Mouse (Mus musculus) adrenal gland, postnatal 36 days (tissue): ENCODE measurements around the gene Gm6993. TPM values are rescaled to one million over a fixed set of nuclear protein-coding genes. Genes with fewer than 3 reads are reported as not detected.

ENCODE experiments used
- DNase-seq, 2 experiments: peaks; one replicate each; pipeline ENCODE4 v3.0.0; 2021; ENCODE audit warnings: mixed read lengths in 1 of 2
- total RNA-seq, 2 experiments: library from RNA; stranded (reverse); gene quantifications; 2 replicates each; pipeline ENCODE4 v1.2.3; 2021

Gm6993 gene
- total RNA-seq, 2 experiments from 2014 or later = not detected

GRCm38 (mm10) chr12:31271361-31272011 is 30.9 kb downstream of the Gm6993 start:
- peak; percentile 61 to 75 for DNase-seq

- DNase-seq = no peak
These were observed 31.6 kb downstream of the Gm6993 start for GRCm38 (mm10) chr12:31272012-31272735.

DNA sequence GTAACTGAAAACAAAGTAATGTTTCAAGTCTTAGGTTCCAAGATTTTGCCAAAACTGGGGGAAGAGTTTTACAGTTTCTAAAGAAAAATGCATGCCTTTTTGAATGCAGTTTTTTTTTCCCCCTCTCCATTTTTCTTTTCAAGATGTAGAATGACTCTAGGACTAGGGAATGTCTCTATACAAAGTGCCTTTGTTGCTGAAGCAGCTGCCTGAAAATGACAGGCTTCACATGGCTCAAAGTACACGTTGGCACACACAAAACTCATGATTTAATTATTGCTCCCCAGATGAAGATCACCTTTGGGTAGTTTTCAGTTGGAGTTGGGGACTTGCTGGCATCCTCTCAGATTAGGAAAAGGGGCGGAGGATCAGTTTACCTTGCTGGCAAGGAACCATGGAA is 32.3 kb downstream of the Gm6993 start:
- no peak for DNase-seq

DNA sequence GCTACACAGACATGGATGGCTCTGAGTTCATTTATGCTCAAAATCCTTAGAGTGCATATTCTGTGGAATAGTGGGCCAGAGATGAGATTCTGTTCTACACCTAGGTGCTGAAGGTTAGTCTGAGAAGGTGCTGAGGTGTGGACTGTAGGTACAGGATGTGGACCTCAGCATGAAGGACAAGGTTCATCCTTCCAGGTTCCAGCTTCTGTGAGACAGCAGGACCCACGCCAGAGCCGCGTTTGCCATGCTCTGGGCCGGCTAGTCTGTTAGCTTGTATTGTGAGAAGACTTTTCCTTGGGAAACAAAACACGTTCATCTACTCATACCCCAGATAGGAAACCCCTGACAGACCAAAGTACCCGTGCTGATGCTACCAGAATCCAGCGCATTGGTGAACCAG is 33.1 kb downstream of the Gm6993 start:
- DNase-seq = no peak

- no peak for DNase-seq
These were observed 34.8 kb downstream of the Gm6993 start for GRCm38 (mm10) chr12:31275411-31275810.

- DNase-seq = no peak
These were observed 37.7 kb downstream of the Gm6993 start for GRCm38 (mm10) chr12:31278270-31278669.

DNA sequence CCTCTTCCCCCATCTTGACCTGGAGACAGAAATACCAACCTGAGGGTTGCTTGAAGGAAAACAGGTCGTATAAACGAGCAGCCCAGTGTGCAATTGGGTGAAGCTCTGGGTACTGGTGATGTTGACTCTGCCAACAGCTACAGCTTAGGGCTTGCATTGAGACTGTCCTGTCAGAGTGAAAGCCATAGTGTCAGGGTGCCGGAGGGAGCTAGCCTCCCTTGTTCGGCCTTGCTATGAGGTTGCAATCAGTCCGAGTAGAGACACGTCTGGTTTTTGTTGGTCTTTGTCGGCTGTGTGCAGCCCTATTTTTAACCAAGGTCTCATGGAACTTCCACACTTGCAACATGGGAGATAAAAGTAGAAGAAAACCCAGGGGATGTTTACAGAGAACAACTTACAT is 39.7 kb downstream of the Gm6993 start:
- no peak for DNase-seq

DNA sequence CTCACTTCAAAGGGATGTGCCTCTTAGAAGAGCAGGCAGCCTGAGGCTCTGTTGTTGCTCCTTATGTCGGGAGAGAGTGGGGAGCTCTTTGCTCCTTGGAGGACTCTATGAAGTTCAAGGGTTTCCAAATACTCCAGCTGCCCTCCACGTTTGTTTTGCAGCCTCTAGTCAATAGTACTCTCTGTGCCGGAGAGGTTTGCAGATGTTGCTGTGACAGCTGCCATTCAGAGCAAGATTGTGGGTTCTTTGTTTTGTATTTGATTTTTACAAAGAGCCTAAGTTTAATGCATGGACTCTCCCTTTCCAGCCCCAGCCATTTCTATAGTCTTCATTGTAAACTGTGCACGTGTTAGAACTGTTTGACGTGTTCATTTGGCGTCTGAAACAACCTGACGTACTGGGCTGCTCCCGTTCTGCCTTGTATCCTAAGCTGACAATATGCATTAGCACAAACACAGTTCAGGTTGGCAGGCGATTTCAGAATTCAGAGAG is 40.6 kb downstream of the Gm6993 start:
- DNase-seq = no peak

DNA sequence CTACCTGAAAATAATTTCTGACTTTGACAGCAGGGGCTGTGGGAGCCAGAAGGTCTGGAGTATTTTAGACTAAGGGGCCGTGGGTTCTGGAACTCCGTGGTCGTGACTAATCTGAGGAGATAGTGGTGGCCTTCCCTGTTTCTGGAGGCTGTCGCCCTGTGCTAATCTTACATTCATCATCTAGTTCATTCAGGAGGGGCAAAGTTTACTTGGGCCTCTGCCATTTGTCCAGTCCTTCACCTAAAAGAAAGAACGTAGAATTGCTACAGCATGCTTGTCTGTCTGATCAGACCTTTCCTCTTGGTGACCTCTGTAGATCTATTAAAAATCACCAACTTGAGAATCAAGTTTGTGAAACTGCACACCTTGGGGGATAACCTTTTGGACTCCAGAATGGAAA is 41.7 kb downstream of the Gm6993 start:
- peak; percentile 39 to 51 for DNase-seq

DNA sequence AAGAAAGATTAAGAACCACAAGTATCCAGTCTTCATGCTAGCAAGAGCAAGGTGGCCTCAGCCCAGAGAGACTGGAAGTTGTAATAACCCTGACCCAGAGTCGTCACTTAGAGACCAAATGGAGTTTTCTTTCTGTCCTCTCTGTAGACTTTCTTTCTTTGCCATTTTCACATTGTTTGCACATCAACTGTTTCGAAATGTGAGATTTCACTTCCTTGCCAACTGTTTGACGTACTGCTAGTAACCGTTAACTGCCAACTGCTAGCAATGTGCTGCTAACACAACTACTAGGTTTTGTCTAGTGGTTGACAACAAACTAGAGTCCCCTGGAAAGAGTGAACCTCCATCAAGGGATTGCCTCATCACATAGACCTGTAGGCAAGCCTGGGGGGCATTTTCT is 42.6 kb downstream of the Gm6993 start:
- no peak for DNase-seq

- no peak for DNase-seq
These were observed 43.1 kb downstream of the Gm6993 start for GRCm38 (mm10) chr12:31283617-31284136.

DNA sequence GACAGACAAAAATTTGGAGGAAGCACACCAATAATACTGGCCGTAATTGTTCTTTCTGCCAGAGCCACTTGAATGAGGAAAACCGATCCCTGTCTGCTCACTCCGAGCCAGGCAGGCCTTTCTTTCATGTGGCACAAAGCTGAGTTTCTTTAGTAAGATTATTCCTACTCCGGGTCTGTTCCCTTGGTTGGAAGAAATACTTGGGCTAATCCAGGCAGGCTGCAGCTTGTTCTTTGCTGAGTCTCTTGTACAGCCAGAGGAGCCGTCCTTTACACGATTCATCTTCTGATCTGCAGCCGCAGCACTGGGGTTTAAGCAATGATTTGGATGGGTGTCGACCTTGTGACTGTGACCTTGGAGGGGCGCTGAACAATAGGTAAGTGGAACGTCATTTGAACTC is 48.5 kb downstream of the Gm6993 start:
- no peak for DNase-seq

Other genes with a start within 250 kb of the Gm6993 start
- gene Fam110c, start 166.9 kb upstream of the Gm6993 start, total RNA-seq = under 1 TPM; 0.66 to 0.72 TPM
- gene Lamb1, start 24.5 kb downstream of the Gm6993 start, total RNA-seq = 100 to 1,000 TPM; 121 to 201 TPM
- 100 to 1,000 TPM; 290 to 341 TPM for gene Dld, start 110.7 kb downstream of the Gm6993 start, total RNA-seq
- gene Slc26a3, start 150.1 kb downstream of the Gm6993 start, total RNA-seq = under 1 TPM; 0.53 to 0.79 TPM